Mouse (Mus musculus) bone marrow, adult 2 months (tissue): Measurements from ENCODE around the gene Rai1.

Experiments
- CTCF ChIP-seq: fragments of 200-500 bp; IDR thresholded peaks from 2 replicates; pipeline ENCODE4 v1.5.1; 2011; ENCODE audit warnings: low read length, control low read depth; ENCODE audit not compliant: control insufficient read depth, insufficient read depth
- POLR2A ChIP-seq: fragments of 200-500 bp; IDR thresholded peaks from 2 replicates; pipeline ENCODE4 v1.6.1; 2011; ENCODE audit warnings: low read depth, mild to moderate bottlenecking, control low read depth, low read length, borderline replicate concordance; ENCODE audit not compliant: control insufficient read depth

- TF ChIP-seq CTCF: no peak
- no peak for TF ChIP-seq POLR2A
Measured at GRCm38 (mm10) chr11:60233235-60233634, 128.4 kb downstream of the Rai1 start.
